Mouse (Mus musculus) megakaryocyte, embryonic 14.5 days (primary cell): ENCODE data around the gene Oma1.

Experiments
- FLI1 ChIP-seq: IDR thresholded peaks from 2 replicates; pipeline ENCODE4 v1.6.1; 2012; ENCODE audit warnings: low read length, inconsistent platforms, mixed read lengths
- GATA1 ChIP-seq: IDR thresholded peaks from 3 replicates; pipeline ENCODE4 v1.6.1; 2012; ENCODE audit warnings: mixed read lengths, low read length, inconsistent platforms, borderline replicate concordance

DNA sequence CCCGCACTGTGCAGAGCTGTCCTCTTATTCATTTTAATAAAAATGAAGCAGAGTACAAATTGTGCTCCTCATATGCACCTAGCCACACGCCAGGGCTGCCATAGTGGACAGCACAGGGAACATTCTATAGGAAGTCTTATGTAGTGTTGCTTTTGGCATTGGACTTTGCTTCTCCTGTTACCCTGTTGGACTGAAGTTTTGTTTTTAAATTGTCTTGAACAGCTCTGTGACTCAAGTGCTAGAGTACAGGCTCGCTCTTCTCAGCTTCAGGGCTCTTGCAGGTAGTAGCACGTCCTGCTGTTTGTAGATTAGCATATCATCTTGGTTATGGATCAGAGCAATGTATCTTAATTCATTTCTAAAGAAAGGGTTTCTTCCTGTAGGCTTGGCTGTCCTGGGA, 2.2 kb downstream of the Oma1 start:
- no peak for TF ChIP-seq GATA1
- no peak for TF ChIP-seq FLI1
